Mouse (Mus musculus): ENCODE data around the gene Grik4.

Gene Grik4

GRCm38 (mm10) chr9:42476166-42476565, 468.1 kb downstream of the Grik4 start:
- no peak for DNase-seq

GRCm38 (mm10) chr9:42474244-42474643, 470.0 kb downstream of the Grik4 start:
- no peak for DNase-seq

- peak; percentile 93 for DNase-seq
Measured at GRCm38 (mm10) chr9:42471921-42472747, 472.2 kb downstream of the Grik4 start.

GRCm38 (mm10) chr9:42471214-42471613, 473.1 kb downstream of the Grik4 start:
- peak; percentile 57 for DNase-seq

GRCm38 (mm10) chr9:42469323-42469722, 475.0 kb downstream of the Grik4 start:
- no peak for DNase-seq

GRCm38 (mm10) chr9:42468360-42468759, 475.9 kb downstream of the Grik4 start:
- DNase-seq, result no peak

All from kidney, postnatal 14 days (tissue).